Mouse (Mus musculus) kidney, postnatal 36 days (tissue): ENCODE measurements at regions not wholly inside any gene's neighbourhood (a gene's known extent, or its start where the extent isn't known, plus 50 kb on each side); places are given as distances from the start of the nearest gene placed in this dataset.

ENCODE experiments used
- DNase-seq, 2 experiments: peaks; one replicate each; pipeline ENCODE4 v3.0.0; 2021 to 2022; ENCODE audit warnings: mixed read lengths in 2 of 2

DNA sequence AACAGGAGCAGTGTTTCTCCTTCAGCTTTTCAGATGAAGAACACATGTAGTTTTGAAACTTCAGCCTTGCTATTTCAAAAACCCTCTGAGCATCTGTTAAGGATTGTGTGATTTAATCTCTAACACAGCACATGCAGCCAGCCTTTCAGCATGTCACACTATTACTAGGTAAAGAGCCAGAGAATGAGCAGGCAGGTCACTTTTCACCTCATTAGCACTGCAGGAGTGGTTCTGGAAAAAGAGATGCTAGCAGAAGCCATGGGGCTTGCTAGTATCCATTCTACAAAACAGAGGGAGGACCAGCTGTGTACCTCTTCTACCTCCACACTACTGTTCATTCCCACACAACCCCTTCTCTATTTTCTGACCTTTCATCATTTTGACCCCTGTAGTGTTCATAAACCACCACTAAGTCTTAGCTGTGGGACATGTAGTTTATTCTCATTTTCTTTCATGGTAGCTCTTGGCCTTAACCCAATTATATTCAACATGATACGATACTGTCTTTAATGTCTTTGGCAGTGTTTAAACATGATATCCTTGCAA, 535.1 kb upstream of the Alcam start:
- no peak for DNase-seq

GRCm38 (mm10) chr16:52984336-52984735, 530.5 kb upstream of the Alcam start:
- no peak for DNase-seq

- DNase-seq = no peak
Observed at GRCm38 (mm10) chr16:52980995-52981394, 527.1 kb upstream of the Alcam start.

DNA sequence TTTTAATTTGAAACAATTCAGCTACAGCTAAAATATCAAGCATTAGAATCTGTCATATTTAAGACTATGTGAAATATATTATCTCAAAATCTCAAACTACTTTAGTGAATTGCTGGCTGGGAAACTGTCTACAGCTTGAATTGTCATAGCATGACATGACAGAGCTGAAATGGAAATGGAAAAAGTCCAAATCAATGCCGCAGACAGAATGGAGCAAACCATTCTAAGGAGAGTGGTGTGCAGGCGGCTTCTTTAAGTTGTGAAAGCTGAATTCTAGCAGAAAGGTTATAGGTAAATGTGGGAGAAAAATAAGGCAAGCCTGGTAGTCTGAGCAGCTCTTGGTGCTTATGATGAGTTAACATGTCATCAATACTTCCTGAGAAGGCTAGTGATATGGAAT, 518.9 kb upstream of the Alcam start:
- DNase-seq = no peak

DNA sequence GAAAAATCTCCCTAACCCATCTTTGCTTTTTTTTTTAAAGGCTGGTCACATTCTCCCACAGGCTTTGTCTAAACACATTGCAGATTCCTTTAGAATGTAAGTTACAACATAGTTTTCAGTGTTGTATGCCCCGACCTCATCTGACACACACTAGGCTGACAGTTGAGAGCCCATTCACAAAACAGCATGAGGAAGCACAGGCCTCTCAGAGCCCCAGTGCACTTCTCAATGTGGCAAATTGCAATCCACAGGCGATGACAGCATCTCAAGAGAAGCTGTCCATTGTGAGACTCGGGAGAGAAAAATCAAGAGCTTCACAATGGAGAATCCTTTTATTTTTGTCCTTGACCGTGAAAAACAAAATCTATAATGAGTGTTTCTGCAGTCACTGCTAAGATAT, 493.8 kb upstream of the Alcam start:
- DNase-seq = no peak

DNA sequence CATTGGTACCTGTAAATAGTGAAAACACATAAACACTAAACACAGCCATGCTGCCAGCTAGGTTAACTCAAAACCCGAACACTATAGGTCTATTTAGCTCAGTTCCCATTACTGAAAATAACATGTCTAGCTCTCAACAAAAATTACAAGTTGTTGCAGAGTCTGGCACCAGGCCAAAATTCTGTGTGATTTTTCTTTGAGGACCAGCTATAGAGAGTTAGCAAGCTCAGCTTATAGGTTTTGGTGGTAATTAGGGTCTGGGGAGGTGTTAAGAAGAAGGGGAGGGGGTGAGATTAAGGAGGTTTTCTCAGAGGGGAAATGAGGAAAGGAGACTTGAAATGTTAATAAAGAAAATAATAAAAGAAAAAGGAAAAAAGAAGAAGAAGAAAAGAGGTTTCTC, 480.9 kb upstream of the Alcam start:
- no peak for DNase-seq

GRCm38 (mm10) chr16:52931978-52932377, 478.1 kb upstream of the Alcam start:
- DNase-seq = no peak

GRCm38 (mm10) chr16:52892467-52893255, 438.8 kb upstream of the Alcam start:
- no peak for DNase-seq

- no peak for DNase-seq
Observed at GRCm38 (mm10) chr16:52879463-52880114, 425.7 kb upstream of the Alcam start.

DNA sequence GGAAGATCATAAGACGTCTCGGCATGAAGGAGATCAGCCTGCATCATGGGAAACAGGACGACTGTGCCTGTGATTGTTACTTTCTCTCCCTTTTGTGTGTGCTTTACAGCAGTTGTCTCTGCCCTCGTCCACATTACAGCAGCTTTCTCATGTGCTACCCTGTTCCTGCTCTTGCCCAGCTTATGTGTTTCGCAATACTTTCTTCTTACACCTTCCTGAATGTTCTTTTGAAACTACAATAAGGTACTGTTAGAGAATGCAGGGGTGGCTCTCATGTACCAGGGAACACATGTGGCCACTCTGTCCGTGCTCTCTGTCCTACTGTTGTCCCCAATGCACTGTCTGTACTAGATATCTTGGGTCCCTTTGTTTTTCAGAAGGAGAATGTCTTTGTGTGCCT, 414.0 kb upstream of the Alcam start:
- no peak for DNase-seq

- no peak for DNase-seq
Observed at GRCm38 (mm10) chr16:52863554-52863953, 409.7 kb upstream of the Alcam start.

DNA sequence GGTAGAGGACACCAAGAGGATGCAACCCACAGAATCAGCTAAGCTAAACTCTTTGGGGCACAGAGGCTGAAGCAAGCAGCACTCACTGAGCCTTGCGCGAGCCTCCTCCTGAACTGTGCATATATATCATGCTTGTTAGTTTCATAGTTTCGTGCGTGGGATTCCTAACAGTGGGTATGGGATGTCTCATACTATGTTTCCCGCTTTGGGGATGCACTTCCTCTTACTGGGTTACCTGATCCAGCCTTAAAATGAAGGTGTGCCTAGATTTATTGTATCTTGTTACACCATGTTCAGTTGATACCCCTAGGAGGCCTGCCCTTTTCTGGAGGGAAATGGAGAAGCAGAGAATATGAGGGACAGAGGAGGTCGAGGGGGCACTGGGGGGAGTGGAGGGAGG, 407.4 kb upstream of the Alcam start:
- no peak for DNase-seq

GRCm38 (mm10) chr16:52858441-52859209, 404.8 kb upstream of the Alcam start:
- DNase-seq = no peak

- no peak for DNase-seq
Observed at GRCm38 (mm10) chr16:52851129-52851528, 397.3 kb upstream of the Alcam start.

DNA sequence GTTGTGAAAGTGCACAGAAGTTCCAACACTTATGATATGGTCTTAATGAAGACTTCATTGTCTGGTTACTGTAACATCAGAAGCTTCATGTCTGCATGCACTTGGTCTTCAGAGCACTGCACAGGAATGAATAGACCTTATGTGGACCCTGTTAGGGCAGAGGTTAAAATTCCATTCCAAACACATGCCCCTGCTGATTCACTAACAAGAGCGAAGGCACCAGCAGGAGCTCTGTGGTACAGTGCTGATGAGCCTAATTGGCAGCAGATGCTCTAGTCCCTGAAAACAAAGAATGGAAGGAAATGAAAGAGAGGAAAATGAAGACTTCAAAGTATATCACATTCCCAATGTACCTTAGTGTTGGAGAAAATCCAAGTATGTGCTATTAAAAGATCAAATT, 365.1 kb upstream of the Alcam start:
- no peak for DNase-seq

DNA sequence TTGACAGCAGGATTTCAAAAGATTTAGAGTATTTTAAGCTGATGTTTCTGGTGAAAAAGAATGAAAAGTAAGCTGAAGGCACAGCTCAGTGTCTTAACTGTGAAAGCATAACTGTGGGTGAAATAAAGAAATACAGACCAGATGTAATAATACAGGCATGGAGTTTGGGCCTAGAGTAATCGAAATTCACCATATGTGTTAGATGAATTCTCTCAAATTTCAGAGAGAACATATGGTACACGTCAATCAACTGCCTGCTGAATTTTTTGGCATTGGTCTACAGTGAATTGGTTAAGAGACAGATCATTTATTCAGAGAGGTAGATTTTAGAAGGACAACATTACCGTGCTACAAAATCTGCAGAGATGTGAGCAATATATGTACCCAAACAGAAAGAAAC, 357.3 kb upstream of the Alcam start:
- no peak for DNase-seq

- no peak for DNase-seq
Observed at GRCm38 (mm10) chr16:52804365-52804764, 350.5 kb upstream of the Alcam start.

GRCm38 (mm10) chr16:52799715-52800392, 346.0 kb upstream of the Alcam start:
- no peak for DNase-seq

GRCm38 (mm10) chr16:52795184-52795583, 341.3 kb upstream of the Alcam start:
- no peak for DNase-seq

- no peak for DNase-seq
Observed at GRCm38 (mm10) chr16:52789946-52790345, 336.1 kb upstream of the Alcam start.

GRCm38 (mm10) chr16:52747744-52748143, 293.9 kb upstream of the Alcam start:
- no peak for DNase-seq

GRCm38 (mm10) chr16:52746186-52746585, 292.3 kb upstream of the Alcam start:
- DNase-seq = no peak

DNA sequence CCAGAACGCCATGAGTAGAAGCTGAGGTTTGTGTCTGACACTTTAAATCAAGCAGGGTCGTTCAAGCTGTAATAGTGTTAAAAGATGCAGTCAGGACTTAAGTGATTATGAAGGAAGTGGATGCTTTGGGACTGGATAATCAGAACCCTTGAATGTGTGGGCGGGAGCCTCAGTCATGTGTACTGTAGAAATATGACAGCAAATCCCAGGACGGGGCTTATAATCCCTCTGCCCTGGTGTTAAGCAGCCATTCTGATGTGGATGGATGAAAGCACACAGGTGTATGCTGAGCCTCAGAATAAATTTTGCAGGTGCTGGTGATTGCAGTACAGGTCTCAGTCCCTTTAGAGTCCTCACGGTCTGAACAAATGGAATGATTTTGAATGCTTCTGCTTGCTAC, 290.8 kb upstream of the Alcam start:
- DNase-seq = no peak
